Mouse (Mus musculus): ENCODE data around the gene Tmem217. TPM values are rescaled to one million over a fixed set of nuclear protein-coding genes. Genes with fewer than 3 reads are reported as not detected.

The Tmem217 gene
- total RNA-seq (2015; ENCODE audit: low replicate concordance) (not detected in 2 replicates), total RNA-seq (2017; ENCODE audit: low replicate concordance) (not detected in 2 replicates)

GRCm38 (mm10) chr17:29552162-29552732 is at the start of gene Tmem217:
Tmem217 (minus strand) TSS chr17:29552385.
- no peak for ATAC-seq (replicated peaks; ENCODE audit: low FRiP score, poor library complexity, severe bottlenecking)

- no peak for ATAC-seq (replicated peaks; ENCODE audit: low FRiP score, poor library complexity, severe bottlenecking)
Measured at GRCm38 (mm10) chr17:29601391-29601790, 49.2 kb upstream of the Tmem217 start.

- no peak for ATAC-seq (replicated peaks; ENCODE audit: low FRiP score, poor library complexity, severe bottlenecking)
Measured at GRCm38 (mm10) chr17:29599537-29599936, 47.4 kb upstream of the Tmem217 start.

- ATAC-seq (replicated peaks; ENCODE audit: low FRiP score, poor library complexity, severe bottlenecking), result no peak
Measured at GRCm38 (mm10) chr17:29599051-29599450, 46.9 kb upstream of the Tmem217 start.

- ATAC-seq (replicated peaks; ENCODE audit: low FRiP score, poor library complexity, severe bottlenecking), result no peak
Measured at GRCm38 (mm10) chr17:29596771-29597132, 44.6 kb upstream of the Tmem217 start.

- no peak for ATAC-seq (replicated peaks; ENCODE audit: low FRiP score, poor library complexity, severe bottlenecking)
Measured at GRCm38 (mm10) chr17:29595891-29596770, 43.9 kb upstream of the Tmem217 start.

GRCm38 (mm10) chr17:29589221-29589898 is 37.2 kb upstream of the Tmem217 start:
- ATAC-seq (replicated peaks; ENCODE audit: low FRiP score, poor library complexity, severe bottlenecking), result no peak

GRCm38 (mm10) chr17:29586921-29587320 is 34.7 kb upstream of the Tmem217 start:
- ATAC-seq (replicated peaks; ENCODE audit: low FRiP score, poor library complexity, severe bottlenecking), result no peak

GRCm38 (mm10) chr17:29585446-29585845 is 33.3 kb upstream of the Tmem217 start:
- no peak for ATAC-seq (replicated peaks; ENCODE audit: low FRiP score, poor library complexity, severe bottlenecking)

- no peak for ATAC-seq (replicated peaks; ENCODE audit: low FRiP score, poor library complexity, severe bottlenecking)
Measured at GRCm38 (mm10) chr17:29584737-29585136, 32.6 kb upstream of the Tmem217 start.

GRCm38 (mm10) chr17:29584306-29584705 is 32.1 kb upstream of the Tmem217 start:
- ATAC-seq (replicated peaks; ENCODE audit: low FRiP score, poor library complexity, severe bottlenecking), result no peak

GRCm38 (mm10) chr17:29583569-29583968 is 31.4 kb upstream of the Tmem217 start:
- no peak for ATAC-seq (replicated peaks; ENCODE audit: low FRiP score, poor library complexity, severe bottlenecking)

- ATAC-seq (replicated peaks; ENCODE audit: low FRiP score, poor library complexity, severe bottlenecking), result no peak
Measured at GRCm38 (mm10) chr17:29579579-29580126, 27.5 kb upstream of the Tmem217 start.

GRCm38 (mm10) chr17:29569831-29570230 is 17.6 kb upstream of the Tmem217 start:
- ATAC-seq (replicated peaks; ENCODE audit: low FRiP score, poor library complexity, severe bottlenecking), result no peak

- ATAC-seq (replicated peaks; ENCODE audit: low FRiP score, poor library complexity, severe bottlenecking), result no peak
Measured at GRCm38 (mm10) chr17:29568435-29568834, 16.2 kb upstream of the Tmem217 start.

- no peak for ATAC-seq (replicated peaks; ENCODE audit: low FRiP score, poor library complexity, severe bottlenecking)
Measured at GRCm38 (mm10) chr17:29565521-29565920, 13.3 kb upstream of the Tmem217 start.

- ATAC-seq (replicated peaks; ENCODE audit: low FRiP score, poor library complexity, severe bottlenecking), result no peak
Measured at GRCm38 (mm10) chr17:29558476-29558875, 6.3 kb upstream of the Tmem217 start.

GRCm38 (mm10) chr17:29556893-29557292 is 4.7 kb upstream of the Tmem217 start:
- ATAC-seq (replicated peaks; ENCODE audit: low FRiP score, poor library complexity, severe bottlenecking), result no peak

- ATAC-seq (replicated peaks; ENCODE audit: low FRiP score, poor library complexity, severe bottlenecking), result no peak
Measured at GRCm38 (mm10) chr17:29556456-29556855, 4.3 kb upstream of the Tmem217 start.

- ATAC-seq (replicated peaks; ENCODE audit: low FRiP score, poor library complexity, severe bottlenecking), result no peak
Measured at GRCm38 (mm10) chr17:29554176-29554575, 2.0 kb upstream of the Tmem217 start.
